Mouse (Mus musculus): ENCODE results near the gene Ankfn1. TPM values are rescaled to one million over a fixed set of nuclear protein-coding genes. Genes with fewer than 3 reads are reported as not detected.

Ankfn1 gene
- polyA plus RNA-seq, 1 experiment: 2.4 TPM

GRCm38 (mm10) chr11:89481084-89481483 is 296.4 kb downstream of the Ankfn1 start:
- H3K27me3 ChIP-seq (ENCODE audit: control insufficient read depth, insufficient read depth, low read length): no peaks in the 10 kb centered on the region
- H3K27ac ChIP-seq (ENCODE audit: insufficient read depth, low read length): no peak overlapping the region
- TF ChIP-seq CTCF (IDR thresholded peaks at IDR 0.05; ENCODE audit: borderline replicate concordance, insufficient read depth, low read depth, low read length) (no peak), POLR2A (IDR thresholded peaks at IDR 0.05; ENCODE audit: borderline replicate concordance, insufficient read depth, low read length) (no peak)
- H3K4me1 ChIP-seq (ENCODE audit: control insufficient read depth, insufficient read depth, low read length): no peaks in the 10 kb centered on the region
- WGBS: 85% methylated on average over 6 of the region's 6 CpGs
- no peak for DNase-seq
- H3K4me3 ChIP-seq (replicated peaks; ENCODE audit: insufficient read depth, low read depth, low read length): no peak overlapping the region

GRCm38 (mm10) chr11:89476927-89477326 is 300.5 kb downstream of the Ankfn1 start:
- Histone ChIP-seq H3K27ac (ENCODE audit: insufficient read depth, low read length) (no peak overlapping the region), H3K4me1 (ENCODE audit: control insufficient read depth, insufficient read depth, low read length) (no peaks in the 10 kb centered on the region), H3K4me3 (replicated peaks; ENCODE audit: insufficient read depth, low read depth, low read length) (no peak overlapping the region), H3K27me3 (ENCODE audit: control insufficient read depth, insufficient read depth, low read length) (no peaks in the 10 kb centered on the region)
- no peak for TF ChIP-seq CTCF (IDR thresholded peaks at IDR 0.05; ENCODE audit: borderline replicate concordance, insufficient read depth, low read depth, low read length)
- no peak for TF ChIP-seq POLR2A (IDR thresholded peaks at IDR 0.05; ENCODE audit: borderline replicate concordance, insufficient read depth, low read length)
- DNase-seq: no peak
- WGBS: 82% methylated on average over 5 of the region's 5 CpGs

DNA sequence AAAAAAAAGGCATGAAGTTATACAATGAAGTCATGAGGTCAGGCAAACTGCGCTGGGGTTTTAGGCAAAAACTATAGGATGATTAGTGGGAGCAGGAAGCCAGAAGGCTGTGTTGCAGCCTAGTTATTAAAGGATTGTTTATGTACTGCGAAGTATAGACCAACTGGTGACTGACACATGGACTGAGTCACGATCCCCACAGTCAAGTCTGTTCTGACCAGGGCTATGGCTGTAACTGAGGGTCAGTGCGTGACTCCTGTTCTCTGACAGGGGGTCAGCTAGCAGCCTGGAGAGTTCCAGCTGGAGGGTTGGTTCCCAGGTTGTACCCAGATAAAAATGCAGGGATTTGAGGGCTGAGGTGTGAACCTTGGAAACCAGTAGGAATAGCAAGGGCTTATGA is 301.4 kb downstream of the Ankfn1 start:
- no peak for DNase-seq
- Histone ChIP-seq H3K27ac (ENCODE audit: insufficient read depth, low read length) (no peak overlapping the region), H3K4me1 (ENCODE audit: control insufficient read depth, insufficient read depth, low read length) (no peaks in the 10 kb centered on the region), H3K27me3 (ENCODE audit: control insufficient read depth, insufficient read depth, low read length) (no peaks in the 10 kb centered on the region), H3K4me3 (replicated peaks; ENCODE audit: insufficient read depth, low read depth, low read length) (no peak overlapping the region)
- TF ChIP-seq CTCF (IDR thresholded peaks at IDR 0.05; ENCODE audit: borderline replicate concordance, insufficient read depth, low read depth, low read length): no peak
- no peak for TF ChIP-seq POLR2A (IDR thresholded peaks at IDR 0.05; ENCODE audit: borderline replicate concordance, insufficient read depth, low read length)
- WGBS: 92% methylated on average over 4 of the region's 4 CpGs

GRCm38 (mm10) chr11:89472871-89473270 is 304.6 kb downstream of the Ankfn1 start:
- TF ChIP-seq POLR2A (IDR thresholded peaks at IDR 0.05; ENCODE audit: borderline replicate concordance, insufficient read depth, low read length): no peak
- TF ChIP-seq CTCF (IDR thresholded peaks at IDR 0.05; ENCODE audit: borderline replicate concordance, insufficient read depth, low read depth, low read length): no peak
- Histone ChIP-seq H3K4me3 (replicated peaks; ENCODE audit: insufficient read depth, low read depth, low read length) (no peak overlapping the region), H3K4me1 (ENCODE audit: control insufficient read depth, insufficient read depth, low read length) (no peaks in the 10 kb centered on the region), H3K27ac (ENCODE audit: insufficient read depth, low read length) (no peak overlapping the region), H3K27me3 (ENCODE audit: control insufficient read depth, insufficient read depth, low read length) (no peaks in the 10 kb centered on the region)
- 79% methylated on average over 4 of the region's 4 CpGs for WGBS
- DNase-seq: no peak

DNA sequence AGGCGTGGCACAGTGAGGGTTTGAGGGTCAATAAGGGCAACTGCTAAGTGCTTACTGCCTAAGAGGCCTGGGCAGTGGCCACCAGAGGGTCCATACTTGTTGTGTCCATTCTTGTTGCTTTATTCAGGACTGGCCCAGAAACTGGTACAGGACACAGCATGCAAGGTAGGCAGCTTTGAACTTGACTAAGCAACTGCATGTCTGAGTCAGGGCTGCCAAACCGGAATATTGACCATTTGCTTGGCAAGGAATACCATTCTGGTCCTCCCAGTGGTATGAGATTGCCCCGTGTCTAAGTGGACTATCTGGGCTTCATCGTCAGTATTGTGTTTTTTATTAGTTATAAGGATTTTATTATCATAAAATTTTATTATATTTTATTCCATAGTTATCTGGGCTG is 312.1 kb downstream of the Ankfn1 start:
- no peaks in the 10 kb centered on the region for H3K27me3 ChIP-seq (ENCODE audit: control insufficient read depth, insufficient read depth, low read length)
- H3K27ac ChIP-seq (ENCODE audit: insufficient read depth, low read length): no peak overlapping the region
- no peak for TF ChIP-seq POLR2A (IDR thresholded peaks at IDR 0.05; ENCODE audit: borderline replicate concordance, insufficient read depth, low read length)
- no peak for TF ChIP-seq CTCF (IDR thresholded peaks at IDR 0.05; ENCODE audit: borderline replicate concordance, insufficient read depth, low read depth, low read length)
- WGBS: 84% methylated on average over 4 of the region's 4 CpGs
- no peaks in the 10 kb centered on the region for H3K4me1 ChIP-seq (ENCODE audit: control insufficient read depth, insufficient read depth, low read length)
- no peak for DNase-seq
- no peak overlapping the region for H3K4me3 ChIP-seq (replicated peaks; ENCODE audit: insufficient read depth, low read depth, low read length)

GRCm38 (mm10) chr11:89462216-89462615 is 315.2 kb downstream of the Ankfn1 start:
- 77% methylated on average over 10 of the region's 10 CpGs for WGBS
- TF ChIP-seq POLR2A (IDR thresholded peaks at IDR 0.05; ENCODE audit: borderline replicate concordance, insufficient read depth, low read length) (no peak), CTCF (IDR thresholded peaks at IDR 0.05; ENCODE audit: borderline replicate concordance, insufficient read depth, low read depth, low read length) (no peak)
- Histone ChIP-seq H3K27ac (ENCODE audit: insufficient read depth, low read length) (no peak overlapping the region), H3K27me3 (ENCODE audit: control insufficient read depth, insufficient read depth, low read length) (no peaks in the 10 kb centered on the region), H3K4me1 (ENCODE audit: control insufficient read depth, insufficient read depth, low read length) (no peaks in the 10 kb centered on the region), H3K4me3 (replicated peaks; ENCODE audit: insufficient read depth, low read depth, low read length) (no peak overlapping the region)
- DNase-seq: no peak

- Histone ChIP-seq H3K27ac (ENCODE audit: insufficient read depth, low read length) (no peak overlapping the region), H3K27me3 (ENCODE audit: control insufficient read depth, insufficient read depth, low read length) (no peaks in the 10 kb centered on the region), H3K4me3 (replicated peaks; ENCODE audit: insufficient read depth, low read depth, low read length) (no peak overlapping the region), H3K4me1 (ENCODE audit: control insufficient read depth, insufficient read depth, low read length) (no peaks in the 10 kb centered on the region)
- TF ChIP-seq CTCF (IDR thresholded peaks at IDR 0.05; ENCODE audit: borderline replicate concordance, insufficient read depth, low read depth, low read length) (no peak), POLR2A (IDR thresholded peaks at IDR 0.05; ENCODE audit: borderline replicate concordance, insufficient read depth, low read length) (no peak)
- no peak for DNase-seq
- 83% methylated on average over 6 of the region's 6 CpGs for WGBS
These were observed 318.0 kb downstream of the Ankfn1 start for GRCm38 (mm10) chr11:89459437-89459836.

DNA sequence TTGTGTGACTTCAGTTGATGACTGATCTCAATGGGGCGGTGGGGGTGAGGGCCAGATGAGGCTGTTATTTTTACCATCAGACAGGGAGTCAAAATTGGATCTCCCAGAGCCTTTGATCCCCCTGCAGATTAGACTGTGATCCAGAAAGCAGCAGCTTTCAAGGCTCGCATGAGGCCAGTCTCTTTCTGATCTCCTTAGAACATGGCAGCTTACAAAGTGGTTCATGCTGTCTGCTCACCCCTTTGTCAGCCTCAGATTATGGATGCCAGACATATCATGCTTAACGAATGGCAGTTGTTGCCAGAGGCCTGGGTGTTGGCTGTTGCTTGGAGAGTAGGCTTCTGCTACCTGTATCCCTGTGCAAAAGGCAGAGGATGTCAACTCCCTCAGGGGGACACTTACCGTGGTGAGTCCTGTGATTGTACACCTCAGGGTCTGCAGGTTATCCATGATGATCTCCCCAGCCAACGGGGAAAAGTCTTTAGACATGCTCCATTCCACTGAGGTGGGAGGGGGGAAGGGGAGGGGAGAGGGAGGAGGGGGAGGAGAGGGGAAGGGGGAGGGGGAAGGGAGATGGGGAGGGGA is 321.7 kb downstream of the Ankfn1 start:
- WGBS: 38% methylated on average over 5 of the region's 5 CpGs
- Histone ChIP-seq H3K27ac (ENCODE audit: insufficient read depth, low read length) (no peak overlapping the region), H3K27me3 (ENCODE audit: control insufficient read depth, insufficient read depth, low read length) (no peaks in the 10 kb centered on the region), H3K4me3 (replicated peaks; ENCODE audit: insufficient read depth, low read depth, low read length) (no peak overlapping the region), H3K4me1 (ENCODE audit: control insufficient read depth, insufficient read depth, low read length) (no peaks in the 10 kb centered on the region)
- DNase-seq: no peak
- TF ChIP-seq CTCF (IDR thresholded peaks at IDR 0.05; ENCODE audit: borderline replicate concordance, insufficient read depth, low read depth, low read length) (no peak), POLR2A (IDR thresholded peaks at IDR 0.05; ENCODE audit: borderline replicate concordance, insufficient read depth, low read length) (no peak)

Measured in cerebellum, adult 2 months (tissue).